Mouse (Mus musculus): ENCODE measurements around the gene Gabpb2.

DNA sequence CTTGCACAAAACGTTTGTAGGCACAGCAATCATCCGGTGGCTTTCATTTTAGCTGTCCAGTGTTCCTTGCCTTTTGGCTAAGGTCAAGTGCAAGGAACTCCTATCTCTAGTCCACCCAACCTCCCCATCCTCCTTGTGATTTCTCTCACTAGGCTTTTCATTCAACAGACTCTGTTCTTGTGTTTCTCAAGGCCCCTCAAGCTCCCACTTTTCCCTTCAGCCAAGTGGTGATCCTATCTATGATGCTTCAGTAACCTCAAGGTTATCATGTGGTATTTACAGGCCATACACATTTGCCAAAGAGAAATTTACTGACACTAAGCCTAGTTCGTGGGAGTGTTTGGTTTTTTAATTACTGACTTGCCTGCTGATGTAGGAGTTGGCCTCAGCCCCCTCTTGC, 37.8 kb downstream of the Gabpb2 start:
- TF ChIP-seq POLR2A (IDR thresholded peaks at IDR 0.05; ENCODE audit: insufficient read length, low read depth) (no peak), MAX (IDR thresholded peaks at IDR 0.05; ENCODE audit: low read depth) (no peak), TCF3 (IDR thresholded peaks at IDR 0.05; ENCODE audit: insufficient read length, low read depth) (no peak), TCF12 (IDR thresholded peaks at IDR 0.05; ENCODE audit: insufficient read depth, poor library complexity, severe bottlenecking) (no peak), E2F4 (IDR thresholded peaks at IDR 0.05; ENCODE audit: insufficient read depth) (no peak), SRF (IDR thresholded peaks at IDR 0.05; ENCODE audit: control insufficient read depth, insufficient read length, low read depth) (no peak), MYOD1 (IDR thresholded peaks at IDR 0.05; ENCODE audit: control insufficient read depth in 1 of 3, insufficient read length in 2 of 3, low read depth in 2 of 3) (no peak), POLR2AphosphoS2 (IDR thresholded peaks at IDR 0.05; ENCODE audit: insufficient read length, low read depth) (no peak), USF1 (IDR thresholded peaks at IDR 0.05; ENCODE audit: low read depth) (no peak), MYOG (IDR thresholded peaks at IDR 0.05; ENCODE audit: control insufficient read depth in 1 of 3, insufficient read depth in 1 of 3, insufficient read length in 2 of 3, low read depth in 2 of 3) (no peak)

Data from myocyte (in vitro differentiated cells).